Mouse (Mus musculus) spleen, adult 18-20 months (tissue): ENCODE data around the gene Gm20518.

Experiments
- DNase-seq, 2 experiments: peaks; one replicate each; pipeline ENCODE4 v3.0.0; 2022; ENCODE audit warnings: mixed read lengths in 2 of 2

Gene Gm20518

DNA sequence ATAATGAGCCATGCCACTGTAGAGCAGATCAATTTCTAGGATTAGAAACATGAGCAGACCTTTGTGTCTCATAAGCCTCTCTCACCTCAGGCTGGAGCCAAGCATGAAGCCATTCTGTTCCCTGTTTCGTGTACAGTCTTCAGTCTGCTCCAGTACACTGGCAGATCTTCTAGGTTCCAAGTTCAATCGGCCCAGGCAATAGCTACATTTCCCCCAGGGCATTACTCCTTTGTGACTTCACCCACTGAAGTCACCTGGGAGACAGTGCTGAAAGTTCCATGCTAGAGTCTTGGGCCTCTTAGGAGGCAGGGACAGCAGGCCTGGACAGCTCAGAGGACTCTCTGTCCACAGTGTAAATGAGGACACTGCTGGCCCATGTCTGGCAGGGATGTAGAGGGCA, 2.5 kb upstream of the Gm20518 start, which contains the start of gene Tssk1:
Gene Tssk1 (plus strand): TSS at position 301 of the 400 bp plus-strand sequence.
- no peak for DNase-seq

GRCm38 (mm10) chr16:17892606-17893005, 1.1 kb upstream of the Gm20518 start:
- DNase-seq: no peak

DNA sequence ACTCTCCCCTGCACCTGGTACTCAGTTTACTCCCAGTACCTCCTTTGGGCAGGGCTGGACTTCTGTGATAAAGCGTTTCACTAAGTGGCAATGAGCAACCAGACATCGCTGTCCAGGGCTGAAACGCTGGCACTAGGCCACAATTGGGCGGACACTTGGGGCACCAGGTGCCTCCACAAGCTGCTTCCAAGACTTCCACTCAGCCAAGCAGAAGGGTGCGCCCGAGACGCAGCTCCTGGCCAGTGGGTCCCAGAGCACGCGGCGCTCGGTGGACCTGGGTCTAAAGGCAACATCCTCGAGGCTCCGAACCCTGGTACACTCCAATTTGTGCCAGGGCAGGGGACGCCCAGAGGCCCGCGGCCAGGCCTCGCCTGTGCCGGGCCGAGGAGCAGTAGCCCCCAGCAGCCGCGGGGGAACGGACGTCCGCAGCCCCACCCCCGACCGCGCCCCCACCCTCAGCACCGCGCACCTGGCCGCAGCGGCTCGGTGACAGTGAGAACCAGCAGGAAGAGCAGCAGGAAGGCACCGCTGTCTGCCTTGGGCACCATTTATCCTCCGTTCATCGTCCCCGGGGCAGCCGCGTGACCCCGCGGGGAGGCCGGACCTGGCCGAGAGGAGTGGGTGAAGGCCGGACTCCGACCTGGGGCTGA, 429 bp downstream of the Gm20518 start:
- DNase-seq: peak; percentile 18 to 35

GRCm38 (mm10) chr16:17890342-17890727, 1.1 kb downstream of the Gm20518 start:
- no peak for DNase-seq

- DNase-seq: no peak
Measured at GRCm38 (mm10) chr16:17889689-17890341, 1.7 kb downstream of the Gm20518 start.

DNA sequence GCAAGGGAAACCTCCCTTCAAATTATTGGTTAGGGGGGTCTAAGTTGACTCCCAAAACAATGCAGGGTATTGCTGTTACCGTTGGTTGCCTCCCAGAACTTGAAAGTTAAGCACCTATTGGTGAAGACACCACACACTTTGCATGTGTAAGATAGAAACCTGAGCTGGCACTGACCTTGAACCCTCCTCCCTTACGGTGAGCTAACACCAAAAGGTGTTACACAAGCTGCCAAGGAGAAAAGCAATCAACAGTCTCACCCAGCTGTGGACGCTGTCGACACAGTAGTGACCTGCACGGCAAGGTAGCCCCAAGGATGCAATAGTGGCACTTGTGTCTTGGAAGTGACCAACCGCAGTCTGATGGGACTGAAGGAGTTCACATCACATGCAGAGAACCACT, 7.4 kb downstream of the Gm20518 start:
- no peak for DNase-seq

DNA sequence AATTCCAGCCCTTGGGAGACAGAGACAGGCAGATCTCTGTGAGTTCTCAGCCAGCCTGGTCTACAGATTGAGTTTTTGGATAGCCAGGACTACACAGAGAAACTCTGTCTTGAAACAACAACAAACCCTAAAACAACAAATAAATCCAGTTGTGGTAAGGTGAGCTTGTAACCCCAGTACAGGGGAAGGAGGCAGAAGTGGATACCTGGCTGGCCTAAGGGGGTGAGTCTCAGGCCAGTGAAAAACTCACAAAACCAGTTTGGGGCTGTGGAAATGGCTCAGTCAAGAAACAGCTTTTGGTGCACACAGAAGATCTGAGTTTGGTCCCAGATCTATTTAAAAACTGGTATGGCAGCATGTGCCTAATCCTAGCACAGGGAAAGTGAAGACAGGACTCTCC, 9.3 kb downstream of the Gm20518 start:
- DNase-seq: no peak

DNA sequence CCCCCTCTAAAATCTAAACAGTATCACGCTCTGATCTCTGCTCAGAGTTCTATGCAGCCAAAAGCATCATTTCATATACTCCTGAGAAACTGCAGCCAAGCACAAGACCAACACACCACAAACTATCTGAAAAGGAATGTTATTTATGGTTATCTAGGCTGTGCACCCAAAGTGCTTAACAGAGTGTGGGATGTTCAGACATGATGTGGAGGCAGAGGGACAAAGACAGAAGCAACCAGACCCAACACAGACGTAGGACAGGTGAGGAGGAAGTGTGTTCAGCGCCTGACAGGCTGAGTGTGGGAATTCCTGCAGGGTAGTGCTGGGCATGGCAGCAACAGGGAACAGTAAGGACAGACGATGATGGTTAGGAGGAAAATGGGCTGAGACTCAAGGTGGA, 11.9 kb downstream of the Gm20518 start:
- DNase-seq: no peak

DNA sequence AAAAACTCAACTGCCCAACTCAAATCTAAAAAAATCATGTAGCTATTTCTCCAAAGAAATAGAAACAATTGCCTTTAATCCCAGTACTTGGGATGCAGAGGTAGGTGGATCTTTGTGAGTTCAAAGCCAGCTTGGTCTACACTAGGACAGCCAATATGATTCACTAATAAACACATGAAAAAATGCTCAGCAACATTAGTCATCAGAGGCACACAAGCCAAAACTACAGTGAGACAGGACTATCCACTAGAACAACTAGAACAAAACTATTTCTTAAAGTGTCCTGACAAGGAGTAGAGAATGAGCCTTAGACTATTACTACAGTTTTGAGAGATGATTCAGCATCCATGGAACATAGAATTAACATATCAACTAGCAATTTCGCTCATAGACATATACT, 15.4 kb downstream of the Gm20518 start:
- DNase-seq: no peak

DNA sequence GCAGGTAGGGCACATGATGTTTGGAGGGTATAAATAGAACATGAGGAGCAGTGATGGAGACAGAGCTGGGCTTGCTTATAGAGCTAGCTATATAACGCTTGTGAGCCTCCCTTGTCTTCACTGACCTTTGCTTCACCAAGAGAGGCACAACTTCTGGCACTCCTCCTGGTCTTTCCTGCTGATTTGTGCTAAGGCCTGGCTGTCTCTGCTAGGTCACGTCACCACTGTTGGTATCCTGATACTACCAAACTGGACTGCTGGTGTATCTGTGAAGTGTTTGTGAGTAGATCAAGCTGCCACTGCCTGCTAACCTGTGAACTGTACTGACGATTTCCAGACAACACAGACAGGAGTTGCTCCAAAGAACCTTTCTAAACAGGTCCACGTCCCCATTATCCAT, 16.3 kb downstream of the Gm20518 start:
- no peak for DNase-seq

DNA sequence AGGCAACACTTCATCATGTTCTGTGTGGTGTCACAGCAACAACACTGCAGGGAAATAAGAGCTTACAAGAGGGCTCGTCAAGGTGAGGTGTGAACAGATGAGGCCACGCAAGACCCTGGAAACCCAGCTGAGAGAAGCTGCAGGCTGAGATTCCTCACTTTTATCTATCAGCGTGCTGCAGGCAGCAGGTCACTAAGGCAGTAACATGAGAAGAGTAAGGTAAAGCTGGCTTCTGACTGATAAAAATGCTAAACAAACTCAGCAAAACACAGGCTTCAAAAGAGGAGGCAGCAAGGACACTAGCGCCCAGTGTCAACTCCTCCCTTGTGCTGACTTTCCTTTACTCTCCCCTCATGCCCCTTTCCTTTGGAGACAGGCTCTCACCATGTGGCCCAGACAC, 18.5 kb downstream of the Gm20518 start:
- DNase-seq: no peak

DNA sequence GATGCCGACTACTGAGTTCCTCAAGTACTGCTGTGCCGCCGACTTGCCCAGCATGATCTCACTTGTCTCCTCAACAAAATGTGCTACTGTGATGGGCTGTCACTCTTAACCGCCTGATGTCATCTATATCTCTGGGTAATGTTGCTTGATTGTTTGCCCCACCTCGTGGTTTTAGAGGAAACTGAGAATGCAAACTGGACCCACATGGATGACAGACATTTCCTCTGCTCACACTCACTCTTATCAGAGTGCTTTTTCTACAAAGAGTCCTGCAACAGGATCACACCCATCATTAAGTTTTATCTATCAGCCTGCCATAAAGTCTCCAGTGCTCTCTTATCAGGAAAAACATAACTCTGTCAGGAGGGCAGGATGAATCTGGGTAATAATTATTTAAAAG, 20.2 kb downstream of the Gm20518 start:
- no peak for DNase-seq

DNA sequence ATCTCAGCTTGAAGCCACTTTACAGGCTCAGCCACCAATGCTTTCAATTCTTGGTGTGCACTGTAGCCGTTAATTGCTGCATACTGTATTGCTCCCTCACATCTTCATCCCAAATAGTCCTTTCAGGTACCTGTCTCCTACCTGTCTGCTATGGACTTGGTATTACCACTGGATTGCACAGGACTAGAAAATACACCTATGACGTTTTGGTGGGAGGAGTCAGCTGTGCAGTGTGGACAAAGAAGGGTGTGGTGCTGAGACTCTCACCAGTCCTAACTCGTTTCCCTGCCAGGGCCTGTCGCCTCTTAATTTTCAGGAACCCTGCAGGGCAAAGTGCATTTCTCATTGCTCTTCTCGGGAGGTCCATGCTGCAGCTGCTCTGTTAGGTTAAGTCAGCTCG, 25.7 kb downstream of the Gm20518 start:
- DNase-seq: no peak

- DNase-seq: no peak
Measured at GRCm38 (mm10) chr16:17865293-17865692, 26.2 kb downstream of the Gm20518 start.

DNA sequence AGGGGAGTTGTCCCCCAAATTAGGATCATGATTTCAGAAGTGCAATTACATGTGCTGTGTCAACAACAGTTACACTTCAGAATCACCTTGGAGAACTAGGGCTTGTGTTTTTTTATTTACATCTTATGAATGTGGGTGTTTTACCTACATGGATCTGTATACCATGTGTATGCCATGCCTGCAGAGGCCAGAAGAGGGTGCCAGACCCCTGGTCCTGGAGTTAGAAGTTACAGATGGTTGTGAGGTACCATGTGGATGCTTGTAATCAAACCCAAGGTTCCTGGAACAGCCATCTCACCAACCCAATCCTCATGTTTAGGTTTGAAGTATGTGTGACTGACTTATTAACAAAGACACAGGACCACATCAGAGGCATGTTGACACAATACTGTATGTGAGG, 32.9 kb downstream of the Gm20518 start:
- DNase-seq: peak in 1 of 2 experiments; percentile 15

GRCm38 (mm10) chr16:17857157-17857556, 34.3 kb downstream of the Gm20518 start:
- no peak for DNase-seq

DNA sequence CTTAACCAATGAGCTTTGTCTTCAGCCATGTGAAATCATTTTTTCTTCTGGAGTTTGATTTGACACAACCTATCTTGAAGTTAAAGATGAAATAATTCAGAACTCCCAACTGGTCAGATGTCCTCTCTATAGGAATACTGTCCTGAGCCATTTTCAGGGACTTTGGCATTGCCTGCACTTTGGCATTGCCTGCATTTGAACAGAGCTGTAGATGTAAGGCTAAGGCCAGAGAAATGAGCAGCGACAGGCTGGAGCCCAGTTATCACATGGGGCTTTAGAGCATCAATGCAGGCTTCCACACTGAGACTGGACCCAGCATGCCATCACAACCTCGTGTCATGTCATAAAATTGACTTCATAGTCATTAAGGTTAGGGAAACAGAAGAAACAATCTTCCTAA, 38.2 kb downstream of the Gm20518 start:
- no peak for DNase-seq

- DNase-seq: no peak
Measured at GRCm38 (mm10) chr16:17851860-17852259, 39.6 kb downstream of the Gm20518 start.

DNA sequence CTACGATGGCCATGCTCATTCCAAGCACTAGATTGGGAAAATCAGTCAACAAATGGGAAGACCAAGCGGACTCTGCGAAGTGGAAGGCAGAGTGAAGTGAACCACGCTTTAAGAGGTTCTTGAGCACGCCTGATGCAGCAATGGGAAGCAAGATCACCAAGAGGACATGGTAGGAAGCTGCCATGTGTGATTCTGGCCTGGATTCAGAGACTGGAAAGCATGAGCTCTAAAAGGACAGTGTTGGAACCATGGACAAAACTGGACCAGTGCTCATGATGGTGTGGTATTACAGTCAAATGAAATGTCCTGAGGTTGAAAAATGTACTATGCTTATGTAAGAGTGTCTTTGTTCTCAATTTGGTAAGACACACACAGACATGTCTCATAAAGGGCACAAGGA, 40.1 kb downstream of the Gm20518 start:
- DNase-seq: no peak

- DNase-seq: no peak
Measured at GRCm38 (mm10) chr16:17849486-17849885, 42.0 kb downstream of the Gm20518 start.

DNA sequence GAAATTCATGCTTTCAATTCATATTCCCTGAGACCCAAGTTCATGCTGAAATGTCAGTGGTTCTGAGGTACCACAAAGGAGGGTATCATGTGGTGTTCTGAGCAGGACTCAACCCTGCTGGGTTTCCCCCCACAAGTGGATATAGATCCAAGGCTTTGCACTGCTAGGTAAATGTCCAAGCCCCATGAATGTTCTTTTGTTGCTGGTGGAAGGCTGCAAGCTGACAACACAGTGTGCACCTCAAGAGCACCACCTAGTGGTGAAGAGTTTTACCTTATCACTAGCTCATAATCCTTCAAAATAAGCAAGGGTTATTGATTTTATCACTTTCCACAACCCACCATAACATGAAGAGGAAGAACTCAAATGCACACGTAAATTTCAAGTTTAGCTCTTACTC, 42.5 kb downstream of the Gm20518 start:
- DNase-seq: no peak

DNA sequence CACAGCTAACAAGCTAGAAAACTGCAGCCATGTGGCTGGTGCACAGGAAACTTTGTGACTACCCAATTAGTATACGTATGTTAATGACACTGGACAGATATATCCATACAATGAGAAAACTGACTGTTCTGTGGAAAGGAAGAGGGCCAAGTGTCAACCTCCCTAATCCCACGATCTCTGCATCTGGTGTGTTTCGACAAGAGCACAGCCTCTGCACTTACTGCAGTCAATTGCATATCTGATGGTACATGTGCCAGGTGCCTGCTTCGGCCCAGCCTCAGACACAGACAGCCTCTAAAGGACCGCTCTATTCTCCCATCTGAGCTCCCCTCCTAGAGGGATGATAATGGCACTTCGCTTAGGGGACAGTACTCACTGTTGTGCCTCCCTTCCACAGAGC, 43.0 kb downstream of the Gm20518 start:
- no peak for DNase-seq

- DNase-seq: no peak
Measured at GRCm38 (mm10) chr16:17843701-17844365, 47.6 kb downstream of the Gm20518 start.

- no peak for DNase-seq
Measured at GRCm38 (mm10) chr16:17842437-17842836, 49.0 kb downstream of the Gm20518 start.
